Mouse (Mus musculus): ENCODE results near the gene Jpt2. TPM values are rescaled to one million over a fixed set of nuclear protein-coding genes. Genes with fewer than 3 reads are reported as not detected.

Jpt2 gene
- total RNA-seq, 2 experiments from 2014 or later, result 74.2 to 77.8 TPM

GRCm38 (mm10) chr17:24891321-24891720, 69.2 kb downstream of the Jpt2 start:
- ATAC-seq (replicated peaks; ENCODE audit: low FRiP score, low TSS enrichment, poor library complexity, severe bottlenecking), result no peak

- ATAC-seq (replicated peaks; ENCODE audit: low FRiP score, low TSS enrichment, poor library complexity, severe bottlenecking), result no peak
These were observed 70.1 kb downstream of the Jpt2 start for GRCm38 (mm10) chr17:24890151-24891092.

DNA sequence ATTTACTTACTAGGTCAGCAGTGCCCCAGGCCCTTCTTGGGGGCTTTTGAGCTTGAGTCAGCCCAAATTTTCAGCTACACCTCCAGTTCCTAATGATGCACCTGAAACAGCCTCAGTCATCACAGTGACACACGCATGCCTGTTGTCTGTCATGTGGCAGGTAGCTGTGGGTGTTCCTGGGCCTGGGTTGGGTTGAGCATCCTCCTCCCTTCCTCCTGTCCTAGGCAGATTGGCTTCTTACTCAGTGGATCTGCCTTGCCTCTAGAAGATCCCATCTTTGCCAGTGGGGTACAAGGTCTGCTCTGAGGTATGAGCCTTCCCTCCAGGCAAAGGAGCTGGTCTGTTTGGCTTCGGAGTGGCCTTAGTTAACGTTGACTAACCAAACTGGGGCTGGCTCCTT, 71.6 kb downstream of the Jpt2 start:
- no peak for ATAC-seq (replicated peaks; ENCODE audit: low FRiP score, low TSS enrichment, poor library complexity, severe bottlenecking)

Other genes starting within 250 kb of the Jpt2 start
- 0.72 TPM in 1 of 2 replicates, not detected in the other for gene Rnf151, start 242.6 kb downstream of the Jpt2 start, total RNA-seq (2014; fragmentation: Nextera tagmentation)
- 0.27 TPM in 1 of 2 replicates, not detected in the other for gene Rnf151, start 242.6 kb downstream of the Jpt2 start, total RNA-seq (2017)
- 6,242 and 6,563 TPM in 2 replicates for gene Rps2, start 242.6 kb downstream of the Jpt2 start, total RNA-seq (2014; fragmentation: Nextera tagmentation)
- gene Rps2, start 242.6 kb downstream of the Jpt2 start, total RNA-seq (2017), result 1,324 and 2,144 TPM in 2 replicates
- gene Ndufb10, start 236.2 kb downstream of the Jpt2 start, total RNA-seq (2014; fragmentation: Nextera tagmentation), result 367 and 415 TPM in 2 replicates
- 283 and 299 TPM in 2 replicates for gene Ndufb10, start 236.2 kb downstream of the Jpt2 start, total RNA-seq (2017)
- 0.76 TPM in 1 of 2 replicates, not detected in the other for gene Rpl3l, start 232.9 kb downstream of the Jpt2 start, total RNA-seq (2014; fragmentation: Nextera tagmentation)
- gene Rpl3l, start 232.9 kb downstream of the Jpt2 start, total RNA-seq (2017), result 2.0 TPM in 1 of 2 replicates, not detected in the other
- 42.8 and 43.9 TPM in 2 replicates for gene Msrb1, start 224.0 kb downstream of the Jpt2 start, total RNA-seq (2014; fragmentation: Nextera tagmentation)
- 34.6 and 54.0 TPM in 2 replicates for gene Msrb1, start 224.0 kb downstream of the Jpt2 start, total RNA-seq (2017)
- not detected in 2 replicates for gene Hs3st6, start 207.7 kb downstream of the Jpt2 start, total RNA-seq (2014; fragmentation: Nextera tagmentation)
- gene Hs3st6, start 207.7 kb downstream of the Jpt2 start, total RNA-seq (2017), result not detected in 2 replicates
- gene Meiob, start 156.4 kb downstream of the Jpt2 start, total RNA-seq (2014; fragmentation: Nextera tagmentation), result 1.4 and 1.5 TPM in 2 replicates
- 0.95 and 1.4 TPM in 2 replicates for gene Meiob, start 156.4 kb downstream of the Jpt2 start, total RNA-seq (2017)
- gene Hagh, start 120.5 kb downstream of the Jpt2 start, total RNA-seq (2014; fragmentation: Nextera tagmentation), result 43.2 and 68.2 TPM in 2 replicates
- gene Hagh, start 120.5 kb downstream of the Jpt2 start, total RNA-seq (2017), result 29.1 and 32.3 TPM in 2 replicates
- gene Fahd1, start 110.3 kb downstream of the Jpt2 start, total RNA-seq (2014; fragmentation: Nextera tagmentation), result 20.1 and 35.1 TPM in 2 replicates
- 15.7 and 34.7 TPM in 2 replicates for gene Fahd1, start 110.3 kb downstream of the Jpt2 start, total RNA-seq (2017)
- gene Igfals, start 94.7 kb downstream of the Jpt2 start, total RNA-seq (2014; fragmentation: Nextera tagmentation), result not detected in 2 replicates
- not detected in 2 replicates for gene Igfals, start 94.7 kb downstream of the Jpt2 start, total RNA-seq (2017)
- 107 and 121 TPM in 2 replicates for gene Nubp2, start 74.3 kb downstream of the Jpt2 start, total RNA-seq (2014; fragmentation: Nextera tagmentation)
- gene Nubp2, start 74.3 kb downstream of the Jpt2 start, total RNA-seq (2017), result 35.5 and 97.0 TPM in 2 replicates
- gene Spsb3, start 74.0 kb downstream of the Jpt2 start, total RNA-seq (2014; fragmentation: Nextera tagmentation), result 24.6 and 29.3 TPM in 2 replicates
- gene Spsb3, start 74.0 kb downstream of the Jpt2 start, total RNA-seq (2017), result 11.8 and 12.2 TPM in 2 replicates
- gene Eme2, start 65.6 kb downstream of the Jpt2 start, total RNA-seq (2014; fragmentation: Nextera tagmentation), result 9.1 and 11.8 TPM in 2 replicates
- 13.7 and 15.2 TPM in 2 replicates for gene Eme2, start 65.6 kb downstream of the Jpt2 start, total RNA-seq (2017)
- gene Mrps34, start 65.6 kb downstream of the Jpt2 start, total RNA-seq (2014; fragmentation: Nextera tagmentation), result 63.9 and 78.3 TPM in 2 replicates
- gene Mrps34, start 65.6 kb downstream of the Jpt2 start, total RNA-seq (2017), result 31.3 and 37.6 TPM in 2 replicates
- gene Nme3, start 64.2 kb downstream of the Jpt2 start, total RNA-seq (2014; fragmentation: Nextera tagmentation), result 54.4 and 85.5 TPM in 2 replicates
- 40.5 and 46.3 TPM in 2 replicates for gene Nme3, start 64.2 kb downstream of the Jpt2 start, total RNA-seq (2017)
- 104 and 107 TPM in 2 replicates for gene Mapk8ip3, start 23.7 kb downstream of the Jpt2 start, total RNA-seq (2014; fragmentation: Nextera tagmentation)
- 27.0 and 35.3 TPM in 2 replicates for gene Mapk8ip3, start 23.7 kb downstream of the Jpt2 start, total RNA-seq (2017)
- gene Cramp1l, start 55.1 kb upstream of the Jpt2 start, total RNA-seq (2014; fragmentation: Nextera tagmentation), result 31.2 and 38.1 TPM in 2 replicates
- gene Cramp1l, start 55.1 kb upstream of the Jpt2 start, total RNA-seq (2017), result 10.1 and 10.9 TPM in 2 replicates
- 32.0 and 32.1 TPM in 2 replicates for gene Ift140, start 55.4 kb upstream of the Jpt2 start, total RNA-seq (2014; fragmentation: Nextera tagmentation)
- 27.6 and 33.9 TPM in 2 replicates for gene Ift140, start 55.4 kb upstream of the Jpt2 start, total RNA-seq (2017)
- gene Tmem204, start 122.9 kb upstream of the Jpt2 start, total RNA-seq (2014; fragmentation: Nextera tagmentation), result not detected in 2 replicates
- not detected in 2 replicates for gene Tmem204, start 122.9 kb upstream of the Jpt2 start, total RNA-seq (2017)
- gene Telo2, start 155.3 kb upstream of the Jpt2 start, total RNA-seq (2014; fragmentation: Nextera tagmentation), result 53.3 and 77.5 TPM in 2 replicates
- 38.5 and 38.9 TPM in 2 replicates for gene Telo2, start 155.3 kb upstream of the Jpt2 start, total RNA-seq (2017)
- gene Ptx4, start 160.1 kb upstream of the Jpt2 start, total RNA-seq (2014; fragmentation: Nextera tagmentation), result not detected in 2 replicates
- gene Ptx4, start 160.1 kb upstream of the Jpt2 start, total RNA-seq (2017), result 2.4 TPM in 1 of 2 replicates, not detected in the other
- gene Clcn7, start 172.7 kb upstream of the Jpt2 start, total RNA-seq (2014; fragmentation: Nextera tagmentation), result 17.6 and 18.7 TPM in 2 replicates
- gene Clcn7, start 172.7 kb upstream of the Jpt2 start, total RNA-seq (2017), result 5.9 and 10.9 TPM in 2 replicates
- gene Ccdc154, start 201.8 kb upstream of the Jpt2 start, total RNA-seq (2014; fragmentation: Nextera tagmentation), result 0.33 TPM in 1 of 2 replicates, not detected in the other
- gene Ccdc154, start 201.8 kb upstream of the Jpt2 start, total RNA-seq (2017), result not detected in 2 replicates
- gene Gm38655, start 214.8 kb upstream of the Jpt2 start, total RNA-seq (2014; fragmentation: Nextera tagmentation), result not detected in 2 replicates
- gene Gm38655, start 214.8 kb upstream of the Jpt2 start, total RNA-seq (2017), result not detected in 2 replicates
- 25.4 and 34.8 TPM in 2 replicates for gene BC003965, start 223.9 kb upstream of the Jpt2 start, total RNA-seq (2014; fragmentation: Nextera tagmentation)
- 16.3 and 18.3 TPM in 2 replicates for gene BC003965, start 223.9 kb upstream of the Jpt2 start, total RNA-seq (2017)
- gene Unkl, start 227.7 kb upstream of the Jpt2 start, total RNA-seq (2014; fragmentation: Nextera tagmentation), result 11.5 and 20.5 TPM in 2 replicates
- 9.8 and 14.2 TPM in 2 replicates for gene Unkl, start 227.7 kb upstream of the Jpt2 start, total RNA-seq (2017)

All from megakaryocyte-erythroid progenitor cell, adult 5-6 weeks (primary cell).